Mouse (Mus musculus) heart, embryonic 16.5 days (tissue): ENCODE results near the gene Gpm6a. TPM values are rescaled to one million over a fixed set of nuclear protein-coding genes. Genes with fewer than 3 reads are reported as not detected.
"Not testable (repeated sequence)": the region's sequence is repeated elsewhere in the genome, so short reads cannot be mapped to it uniquely, and the experiment has no call there.

ENCODE experiments used
- ATAC-seq: fragments of 200-750 bp; cut with Nextera tagmentation; replicated peaks from 2 replicates; pipeline ENCODE4 v1.8.0; 2017; ENCODE audit warnings: moderate number of reproducible peaks; ENCODE audit not compliant: insufficient read depth, low FRiP score; ENCODE audit errors: extremely low read depth
- H3K27ac ChIP-seq: fragments of 300-500 bp; sonication (generic); 2 replicates; pipeline ENCODE4 v1.5.1; 2014; ENCODE audit warnings: mild to moderate bottlenecking, low read length, control low read depth, moderate library complexity
- H3K27me3 ChIP-seq: fragments of 300-500 bp; sonication (generic); 2 replicates; pipeline ENCODE4 v1.6.1; 2014; ENCODE audit warnings: low read length, mixed read lengths; ENCODE audit not compliant: control insufficient read depth, insufficient read depth
- H3K36me3 ChIP-seq: fragments of 300-500 bp; sonication (generic); 2 replicates; pipeline ENCODE4 v1.6.1; 2014; ENCODE audit not compliant: control insufficient read depth, insufficient read depth
- H3K4me1 ChIP-seq: fragments of 300-500 bp; sonication (generic); 2 replicates; pipeline ENCODE4 v1.6.1; 2014; ENCODE audit warnings: low read length, mixed read lengths; ENCODE audit not compliant: control insufficient read depth, insufficient read depth
- H3K4me2 ChIP-seq: fragments of 300-500 bp; sonication (generic); 2 replicates; pipeline ENCODE4 v1.6.1; 2014; ENCODE audit warnings: low read depth, mild to moderate bottlenecking, control low read depth, low read length
- H3K4me3 ChIP-seq: fragments of 300-500 bp; sonication (generic); 2 replicates; pipeline ENCODE4 v1.5.1; 2014; ENCODE audit warnings: mild to moderate bottlenecking, control low read depth, low read length
- H3K9ac ChIP-seq: fragments of 300-500 bp; sonication (generic); 2 replicates; pipeline ENCODE4 v1.6.1; 2014; ENCODE audit warnings: low read length, control low read depth
- H3K9me3 ChIP-seq: fragments of 300-500 bp; sonication (generic); replicated peaks from 2 replicates; pipeline ENCODE4 v1.6.1; 2016; ENCODE audit warnings: low read length; ENCODE audit not compliant: control insufficient read depth
- WGBS: fragments of 180-500 bp; shearing (Covaris S2); extraction: QIAGEN DNeasy Blood & Tissue Kit; methylation state at CpG from one replicate; pipeline ENCODE4 v1.1.7; 2014; 5-methylcytosine and 5-hydroxymethylcytosine counted together
- polyA plus RNA-seq: library from polyadenylated mRNA; unstranded; fragments of >200 nt; fragmentation: Nextera tagmentation; extraction: Ambion mirVana; gene quantifications from 2 replicates; pipeline ENCODE4 v1.2.1, GENCODE M21; 2015

Gene Gpm6a
- polyA plus RNA-seq, 1 experiment from 2014 or later, result 23.1 TPM

- Histone ChIP-seq H3K4me1 (no peaks in the 10 kb centered on the region), H3K27ac (no peak overlapping the region), H3K36me3 (no peaks in the 10 kb centered on the region), H3K9me3 (no peaks in the 10 kb centered on the region), H3K9ac (no peak overlapping the region), H3K4me2 (no peak overlapping the region), H3K27me3 (no peaks in the 10 kb centered on the region), H3K4me3 (no peak overlapping the region)
- no peak for ATAC-seq
- 74% methylated on average over 2 of the region's 2 CpGs for WGBS
Measured at GRCm38 (mm10) chr8:55028371-55028770, 73.7 kb downstream of the Gpm6a start.

DNA sequence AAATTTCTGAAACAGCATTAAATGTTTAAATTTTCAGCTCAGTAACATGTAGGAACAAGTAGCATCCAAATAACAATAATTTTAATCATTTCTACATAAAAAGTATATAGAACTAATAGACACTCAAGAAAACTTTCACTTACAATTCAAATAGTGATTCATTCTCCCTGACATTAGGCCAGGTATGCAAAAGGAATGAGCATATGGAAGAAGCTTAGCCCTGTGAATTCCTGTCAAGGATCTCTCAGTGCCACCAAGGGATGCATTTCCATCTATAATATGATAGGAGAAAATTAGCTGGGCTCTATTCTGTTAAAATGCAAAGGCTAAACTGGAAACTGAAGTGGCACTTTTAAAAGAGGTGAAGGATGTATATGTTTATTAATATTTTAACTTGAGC is 76.5 kb downstream of the Gpm6a start:
- ATAC-seq, result no peak
- no peak overlapping the region for H3K4me3 ChIP-seq
- H3K9ac ChIP-seq, result no peak overlapping the region

GRCm38 (mm10) chr8:55034309-55034708 is 79.7 kb downstream of the Gpm6a start:
- H3K4me3 ChIP-seq, result no peak overlapping the region
- no peaks in the 10 kb centered on the region for H3K27me3 ChIP-seq
- H3K4me2 ChIP-seq, result no peak overlapping the region
- no peaks in the 10 kb centered on the region for H3K4me1 ChIP-seq
- H3K9ac ChIP-seq, result no peak overlapping the region
- no peaks in the 10 kb centered on the region for H3K36me3 ChIP-seq
- no peak overlapping the region for H3K27ac ChIP-seq
- ATAC-seq, result no peak
- no peaks in the 10 kb centered on the region for H3K9me3 ChIP-seq
- 3% methylated on average over 1 of the region's 1 CpGs for WGBS

More for the DNA sequence above, 76.5 kb downstream of the Gpm6a start:
- Histone ChIP-seq H3K4me2 (no peak overlapping the region), H3K36me3 (no peaks in the 10 kb centered on the region), H3K4me1 (no peaks in the 10 kb centered on the region), H3K27ac (no peak overlapping the region), H3K27me3 (no peaks in the 10 kb centered on the region), H3K9me3 (no peaks in the 10 kb centered on the region)

DNA sequence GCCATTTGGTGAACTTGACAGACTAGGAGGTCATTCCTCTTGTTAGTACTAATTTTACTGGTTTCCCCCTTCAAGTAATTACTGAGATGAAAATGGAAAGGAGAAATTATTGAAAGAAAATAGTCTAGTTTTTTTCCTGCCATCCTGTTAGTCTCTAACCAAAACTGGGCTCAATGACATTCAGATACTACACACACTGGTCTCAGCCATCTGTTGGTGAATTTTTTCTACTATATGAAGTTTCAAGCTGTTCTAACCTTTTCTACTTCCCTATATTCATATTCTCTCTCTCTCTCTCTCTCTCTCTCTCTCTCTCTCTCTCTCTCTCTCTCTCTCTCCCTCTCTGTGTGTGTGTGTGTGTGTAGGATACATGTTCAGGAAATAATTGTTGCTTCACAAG is 80.8 kb downstream of the Gpm6a start:
- Histone ChIP-seq H3K27me3 (no peaks in the 10 kb centered on the region), H3K9me3 (no peaks in the 10 kb centered on the region), H3K4me3 (no peak overlapping the region), H3K9ac (no peak overlapping the region), H3K4me1 (no peaks in the 10 kb centered on the region), H3K4me2 (no peak overlapping the region), H3K36me3 (no peaks in the 10 kb centered on the region), H3K27ac (no peak overlapping the region)
- ATAC-seq, result no peak

GRCm38 (mm10) chr8:55042955-55043354 is 88.3 kb downstream of the Gpm6a start:
- no peaks in the 10 kb centered on the region for H3K36me3 ChIP-seq
- H3K4me2 ChIP-seq, result no peak overlapping the region
- no peaks in the 10 kb centered on the region for H3K27me3 ChIP-seq
- H3K9me3 ChIP-seq, result no peaks in the 10 kb centered on the region
- H3K4me3 ChIP-seq, result no peak overlapping the region
- H3K9ac ChIP-seq, result no peak overlapping the region
- no peak overlapping the region for H3K27ac ChIP-seq
- no peaks in the 10 kb centered on the region for H3K4me1 ChIP-seq
- no peak for ATAC-seq
- WGBS, result 51% methylated on average over 1 of the region's 1 CpGs

DNA sequence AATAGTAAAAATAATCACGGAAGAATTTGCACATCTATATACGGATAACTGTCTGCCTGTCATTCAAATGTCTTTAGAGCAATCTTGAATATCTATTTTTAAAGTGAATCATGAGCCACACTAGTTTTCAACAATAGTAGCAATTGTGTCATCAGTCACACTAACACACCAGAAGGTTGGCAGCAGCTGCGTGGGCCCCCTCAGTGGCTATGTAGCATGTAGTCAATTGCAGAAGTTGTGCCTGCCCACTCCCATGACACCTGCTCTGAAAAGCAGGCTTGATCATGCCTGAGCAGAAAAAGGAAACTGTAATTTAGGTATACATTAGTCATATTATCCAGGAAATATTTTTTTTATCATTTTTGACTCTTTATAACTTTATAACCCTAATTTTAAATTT is 93.8 kb downstream of the Gpm6a start:
- no peak overlapping the region for H3K9ac ChIP-seq
- no peak overlapping the region for H3K27ac ChIP-seq
- H3K4me2 ChIP-seq, result no peak overlapping the region
- H3K36me3 ChIP-seq, result no peaks in the 10 kb centered on the region
- no peaks in the 10 kb centered on the region for H3K4me1 ChIP-seq
- H3K4me3 ChIP-seq, result no peak overlapping the region
- 77% methylated on average over 3 of the region's 3 CpGs for WGBS
- H3K9me3 ChIP-seq, result no peaks in the 10 kb centered on the region
- no peaks in the 10 kb centered on the region for H3K27me3 ChIP-seq
- ATAC-seq, result no peak

DNA sequence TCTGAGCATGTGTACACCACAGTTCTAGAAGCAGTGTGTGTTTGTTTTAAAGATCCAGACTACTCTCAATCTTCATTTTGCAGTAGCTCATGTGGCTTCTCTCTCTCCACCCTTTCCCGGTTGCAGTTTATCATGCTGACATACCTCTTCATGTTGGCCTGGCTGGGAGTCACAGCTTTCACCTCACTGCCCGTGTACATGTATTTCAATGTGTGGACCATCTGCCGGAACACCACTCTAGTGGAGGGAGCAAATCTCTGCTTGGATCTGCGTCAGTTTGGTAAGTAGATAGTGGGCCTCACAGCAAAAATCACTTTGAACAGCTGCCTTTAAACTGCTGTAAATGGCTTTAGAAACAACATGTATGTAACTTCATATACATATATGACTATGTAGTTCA is 95.3 kb downstream of the Gpm6a start:
- H3K4me3 ChIP-seq, result no peak overlapping the region
- H3K4me1 ChIP-seq, result no peaks in the 10 kb centered on the region
- H3K9me3 ChIP-seq, result no peaks in the 10 kb centered on the region
- no peak for ATAC-seq
- H3K9ac ChIP-seq, result no peak overlapping the region
- H3K4me2 ChIP-seq, result no peak overlapping the region
- WGBS, result 75% methylated on average over 4 of the region's 4 CpGs
- no peaks in the 10 kb centered on the region for H3K36me3 ChIP-seq
- no peak overlapping the region for H3K27ac ChIP-seq
- H3K27me3 ChIP-seq, result no peaks in the 10 kb centered on the region

GRCm38 (mm10) chr8:55068811-55069210 is 114.2 kb downstream of the Gpm6a start:
- ATAC-seq, H3K9me3 ChIP-seq, H3K9ac ChIP-seq, H3K27me3 ChIP-seq, H3K4me1 ChIP-seq, H3K36me3 ChIP-seq, H3K4me3 ChIP-seq, H3K4me2 ChIP-seq, H3K27ac ChIP-seq: not testable (repeated sequence)
- 93% methylated on average over 2 of the region's 2 CpGs for WGBS

DNA sequence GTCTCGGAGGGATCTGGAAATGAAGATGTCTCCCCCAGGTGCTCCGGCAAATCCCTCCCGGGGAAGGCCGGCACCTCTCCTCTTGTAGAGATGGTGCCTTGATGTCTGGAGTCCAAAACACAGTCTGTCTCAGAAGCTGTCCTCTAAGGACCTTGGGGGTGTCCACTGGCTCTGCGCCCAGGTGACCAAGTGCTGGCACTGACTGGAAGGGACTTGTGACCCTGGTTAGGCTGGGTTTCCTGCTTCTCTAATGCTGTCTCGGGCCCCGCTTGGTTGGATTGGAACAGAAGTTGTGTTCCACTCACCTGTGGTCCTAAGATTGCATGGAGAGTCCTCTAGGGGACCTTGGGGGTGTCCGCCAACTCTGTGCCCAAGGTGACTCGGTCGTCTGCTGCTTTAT is 118.8 kb downstream of the Gpm6a start:
- Histone ChIP-seq H3K4me2 (no peak overlapping the region), H3K9me3 (no peaks in the 10 kb centered on the region), H3K4me3 (no peak overlapping the region), H3K4me1 (no peaks in the 10 kb centered on the region), H3K27me3 (no peaks in the 10 kb centered on the region), H3K36me3 (no peaks in the 10 kb centered on the region), H3K27ac (no peak overlapping the region), H3K9ac (no peak overlapping the region)
- no peak for ATAC-seq
- WGBS, result 92% methylated on average over 10 of the region's 10 CpGs

DNA sequence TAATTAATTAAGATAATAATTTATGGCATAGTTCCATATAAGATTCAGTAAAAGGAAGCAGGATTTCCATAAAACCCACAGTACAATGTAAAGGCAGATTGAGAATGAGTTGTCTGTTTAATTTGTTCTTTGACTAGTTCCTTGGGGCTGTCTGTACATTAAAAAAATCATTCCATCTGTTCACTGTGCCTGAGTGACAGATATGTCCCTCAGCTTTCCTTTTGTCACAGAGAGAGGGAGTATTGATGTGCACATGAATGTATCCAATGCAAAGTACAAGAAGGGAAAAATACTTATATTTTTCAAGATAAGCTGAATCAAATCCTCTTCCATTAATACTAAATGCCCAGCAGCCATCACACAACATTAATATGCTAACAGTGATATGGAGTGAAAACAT is 147.6 kb downstream of the Gpm6a start:
- H3K27ac ChIP-seq, result no peak overlapping the region
- no peak overlapping the region for H3K9ac ChIP-seq
- no peak overlapping the region for H3K4me2 ChIP-seq
- H3K4me3 ChIP-seq, result no peak overlapping the region
- H3K9me3 ChIP-seq, result no peaks in the 10 kb centered on the region
- H3K4me1 ChIP-seq, result no peaks in the 10 kb centered on the region
- H3K36me3 ChIP-seq, result no peaks in the 10 kb centered on the region
- no peak for ATAC-seq
- no peaks in the 10 kb centered on the region for H3K27me3 ChIP-seq
